Mouse (Mus musculus) layer of hippocampus, adult 2 months (tissue): ENCODE measurements around the gene Tnrc18. TPM values are rescaled to one million over a fixed set of nuclear protein-coding genes. Genes with fewer than 3 reads are reported as not detected.
A peak's percentile ranks its signal among the peaks of the same experiment; 100 is the strongest.

Experiments used
- DNase-seq, 2 experiments: peaks; one replicate each; pipeline ENCODE4 v3.0.0; 2022; ENCODE audit warnings: low spot score in 2 of 2
- H3K27ac ChIP-seq: fragments of 200-600 bp; 2 replicates; pipeline ENCODE4 v1.8.1; 2022
- H3K4me3 ChIP-seq: fragments of 200-600 bp; 2 replicates; pipeline ENCODE4 v1.8.1; 2022; ENCODE audit warnings: mild to moderate bottlenecking
- CTCF ChIP-seq: fragments of 200-600 bp; conservative IDR thresholded peaks from 2 replicates; pipeline ENCODE4 v1.8.1; 2022; ENCODE audit warnings: antibody characterized with exemption, mild to moderate bottlenecking, moderate library complexity
- total RNA-seq, 2 experiments: library from RNA; stranded (reverse); gene quantifications; 2 replicates each; pipeline ENCODE4 v1.2.3; 2021

Tnrc18 gene
- total RNA-seq, 2 experiments from 2014 or later, result 142 to 143 TPM

DNA sequence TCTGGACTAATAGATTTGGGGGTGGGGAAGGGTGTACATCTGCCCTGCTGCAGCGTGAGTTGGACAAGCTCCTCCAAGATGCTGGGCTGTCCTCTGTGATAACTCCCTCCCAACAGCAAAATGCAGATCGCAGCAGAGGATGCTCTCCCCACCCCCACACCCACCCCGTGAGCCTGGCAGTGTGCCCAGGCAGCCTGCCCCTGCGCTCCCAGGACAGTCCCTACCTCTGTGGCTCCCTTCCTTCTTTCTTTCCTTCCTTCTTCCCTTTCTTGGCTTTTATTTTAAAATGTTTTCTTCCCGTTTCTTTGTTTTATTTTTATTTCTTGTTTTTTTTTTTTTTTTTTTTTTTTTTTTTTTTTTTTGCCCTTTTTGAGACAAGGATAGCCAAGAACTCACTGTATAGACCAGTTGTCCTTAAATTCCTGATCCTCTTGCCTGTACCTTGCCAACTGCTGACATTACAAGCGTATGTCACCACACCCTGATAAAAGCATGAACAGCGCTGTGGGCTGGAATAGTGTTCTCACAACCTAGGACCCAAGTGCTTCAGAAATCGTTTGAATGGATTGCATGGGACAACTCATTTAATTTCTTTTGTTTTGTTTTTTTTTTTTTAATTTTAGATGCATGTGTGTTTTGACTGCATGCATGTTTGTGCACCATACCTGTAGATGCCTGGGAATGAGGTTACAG lies 123.6 kb downstream of the Tnrc18 start:
- no peak for DNase-seq
- Histone ChIP-seq H3K4me3 (peak overlapping the region; percentile 55), H3K27ac (peak overlapping the region; percentile 87)
- TF ChIP-seq CTCF, result no peak

DNA sequence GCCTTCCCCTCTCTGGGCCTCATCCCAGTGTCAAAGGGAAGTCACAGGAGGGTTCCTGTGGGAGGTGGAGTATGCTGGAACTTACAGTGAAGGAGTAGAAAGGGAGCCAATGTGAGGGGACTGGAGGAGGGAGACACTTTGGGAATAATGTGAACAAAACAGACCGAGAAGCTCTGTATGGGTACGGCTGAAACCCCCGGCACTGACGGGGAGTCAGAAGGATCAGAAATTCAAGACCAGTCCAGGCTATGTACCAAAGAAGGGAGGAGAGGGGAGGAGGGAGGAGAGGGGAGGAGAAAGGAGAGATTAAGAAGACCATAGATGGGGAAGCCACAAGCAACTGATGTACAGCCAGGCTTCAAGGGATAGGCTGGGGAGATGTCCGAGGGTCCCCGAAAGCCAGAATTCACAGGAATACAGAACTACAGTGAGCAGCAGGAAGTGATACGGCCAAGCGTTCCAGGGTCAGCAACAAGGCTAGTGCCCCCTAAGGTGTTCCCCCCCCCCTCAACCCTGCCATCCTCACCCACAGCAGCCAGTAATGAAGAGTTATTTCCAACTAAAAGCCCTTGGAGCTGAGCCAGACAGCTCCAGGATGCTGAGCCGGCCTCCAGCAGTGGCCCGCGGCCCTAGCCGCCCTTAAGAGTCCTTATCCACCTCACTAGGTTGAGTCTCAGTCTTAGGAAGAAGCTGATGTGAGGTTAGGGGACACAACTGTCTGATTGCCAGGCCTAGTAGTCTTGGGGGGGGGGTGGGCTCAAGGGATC lies 124.3 kb downstream of the Tnrc18 start:
- TF ChIP-seq CTCF, result no peak
- peak overlapping the region; percentile 55 for H3K4me3 ChIP-seq
- no peak for DNase-seq
- peak overlapping the region; percentile 87 for H3K27ac ChIP-seq

DNA sequence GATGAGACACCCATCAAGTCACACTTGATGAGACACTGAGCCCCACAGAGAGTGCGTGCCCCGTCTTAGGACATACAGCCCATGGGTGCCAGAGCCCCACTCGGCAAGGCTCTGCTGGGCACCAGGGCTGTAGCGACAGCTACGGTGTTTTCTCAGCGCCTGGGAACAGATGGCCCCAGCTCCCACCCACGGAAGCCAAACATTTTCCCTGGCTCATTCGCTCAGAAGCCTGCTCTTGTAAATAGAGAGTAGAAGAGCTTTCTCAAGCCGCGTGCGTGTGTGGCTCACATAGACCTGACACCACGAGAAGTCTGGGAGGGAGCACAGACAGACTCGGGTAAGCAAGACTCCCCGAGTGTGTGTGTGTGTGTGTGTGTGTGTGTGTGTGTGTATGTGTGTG lies 125.2 kb downstream of the Tnrc18 start, which contains the start of gene Slc29a4:
Gene Slc29a4 (plus strand): TSS at position 265 of the 400 bp plus-strand sequence.
- H3K27ac ChIP-seq, result peak within 1 kb of the TSS; percentile 87
- DNase-seq, result peak; percentile 79 to 81
- H3K4me3 ChIP-seq, result peak within 1 kb of the TSS; percentile 55
- no peak for TF ChIP-seq CTCF

DNA sequence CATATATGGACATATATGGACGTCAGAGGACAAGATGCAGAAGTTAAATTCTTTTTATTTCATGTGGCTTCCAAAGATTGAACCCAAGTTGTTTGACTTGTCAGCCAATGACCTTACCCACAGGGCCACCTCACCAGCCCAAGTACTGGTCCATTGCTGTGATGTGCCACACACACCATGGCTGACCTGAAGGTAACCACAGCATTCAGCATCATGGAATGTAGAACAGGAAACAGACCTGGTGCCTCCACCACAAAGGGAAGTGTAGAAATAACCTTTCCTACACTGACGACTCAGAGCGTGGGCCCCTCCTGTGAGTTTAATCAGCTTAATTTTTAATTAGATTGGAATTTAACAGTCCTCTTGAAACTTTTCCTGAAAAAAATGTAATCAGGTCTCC lies 127.1 kb downstream of the Tnrc18 start:
- no peak overlapping the region for H3K4me3 ChIP-seq

DNA sequence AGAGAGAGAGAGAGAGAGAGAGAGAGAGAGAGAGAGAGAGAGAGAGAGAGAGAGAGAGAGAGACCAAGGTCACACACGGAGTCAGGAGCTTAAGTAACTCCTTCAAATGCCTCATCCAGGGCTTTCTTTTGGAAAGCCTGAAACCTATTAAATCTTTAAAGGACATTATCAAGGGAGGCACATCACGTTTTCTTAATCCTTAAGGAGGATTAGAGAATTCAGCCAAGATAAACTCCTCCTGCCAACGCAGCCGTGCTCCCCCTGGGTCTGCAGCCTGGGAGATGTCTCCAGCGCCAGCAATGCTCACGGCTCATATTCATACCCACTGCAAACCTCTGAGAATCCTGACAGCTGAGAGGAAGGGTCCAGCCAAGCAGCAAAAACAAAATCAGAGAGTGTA lies 128.6 kb downstream of the Tnrc18 start:
- no peak for TF ChIP-seq CTCF
- Histone ChIP-seq H3K4me3 (no peak overlapping the region), H3K27ac (no peak overlapping the region)
- no peak for DNase-seq

More for the DNA sequence above, 127.1 kb downstream of the Tnrc18 start:
- H3K27ac ChIP-seq, result no peak overlapping the region
- TF ChIP-seq CTCF, result no peak
- DNase-seq, result no peak

DNA sequence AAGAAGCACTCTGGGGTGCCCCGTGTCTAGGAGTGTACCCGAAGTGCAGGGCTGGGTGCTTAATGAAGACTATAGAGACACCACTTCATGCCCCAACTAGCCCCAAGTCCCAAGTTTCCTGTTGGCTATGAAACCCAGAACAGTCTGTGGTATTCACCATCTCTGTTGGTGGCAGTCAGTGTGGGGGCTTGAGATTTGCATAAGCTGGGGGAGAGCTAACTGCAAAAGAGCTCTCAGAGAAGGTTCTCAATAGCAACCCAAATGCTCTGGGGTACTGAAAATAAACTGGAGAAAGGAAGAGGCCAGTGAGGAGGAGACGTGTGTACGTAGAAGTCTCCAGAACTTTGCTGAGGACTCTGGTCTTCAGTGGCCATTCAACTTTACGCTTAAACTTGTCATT lies 134.9 kb downstream of the Tnrc18 start:
- no peak overlapping the region for H3K4me3 ChIP-seq
- H3K27ac ChIP-seq, result no peak overlapping the region
- TF ChIP-seq CTCF, result no peak
- DNase-seq, result no peak

DNA sequence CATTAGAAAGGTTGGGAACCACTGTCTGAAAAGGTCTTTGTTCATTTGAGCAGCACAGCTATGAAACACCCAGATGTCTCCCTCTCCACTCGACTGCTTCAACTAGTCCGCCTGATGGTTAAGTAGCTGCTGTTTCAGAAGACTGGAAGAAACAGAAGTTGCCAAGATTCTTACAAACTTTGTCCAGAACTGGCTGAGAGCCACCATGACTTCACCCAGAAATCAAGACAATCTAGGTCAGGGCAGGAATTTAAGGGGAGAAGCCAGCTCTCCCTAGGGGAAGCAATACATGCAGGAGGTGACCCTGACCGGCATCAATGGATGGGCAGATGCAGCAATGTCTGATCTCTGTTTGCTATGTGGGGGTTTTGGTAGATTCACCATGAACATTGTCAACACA lies 135.6 kb downstream of the Tnrc18 start:
- no peak for TF ChIP-seq CTCF
- no peak for DNase-seq
- no peak overlapping the region for H3K4me3 ChIP-seq
- H3K27ac ChIP-seq, result no peak overlapping the region

DNA sequence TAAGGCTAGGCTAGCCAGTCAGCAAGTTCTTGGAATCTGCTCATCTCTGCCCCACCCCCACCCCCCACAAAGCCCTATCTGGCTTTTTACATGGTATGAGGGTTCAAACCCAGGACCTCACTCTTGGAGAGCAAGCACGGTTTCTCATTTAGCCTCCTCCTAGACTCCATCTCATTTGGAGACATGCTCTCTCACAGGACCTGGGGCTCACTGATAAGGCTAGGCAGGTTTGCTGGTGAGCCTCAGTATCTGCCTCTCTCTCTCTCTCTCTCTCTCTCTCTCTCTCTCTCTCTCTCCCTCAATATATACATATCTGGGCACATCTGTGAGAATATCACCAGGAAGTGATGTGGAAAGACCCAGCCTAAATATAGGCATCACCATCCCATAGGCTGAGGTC lies 138.4 kb downstream of the Tnrc18 start:
- TF ChIP-seq CTCF, result no peak
- no peak overlapping the region for H3K27ac ChIP-seq
- H3K4me3 ChIP-seq, result no peak overlapping the region
- no peak for DNase-seq

DNA sequence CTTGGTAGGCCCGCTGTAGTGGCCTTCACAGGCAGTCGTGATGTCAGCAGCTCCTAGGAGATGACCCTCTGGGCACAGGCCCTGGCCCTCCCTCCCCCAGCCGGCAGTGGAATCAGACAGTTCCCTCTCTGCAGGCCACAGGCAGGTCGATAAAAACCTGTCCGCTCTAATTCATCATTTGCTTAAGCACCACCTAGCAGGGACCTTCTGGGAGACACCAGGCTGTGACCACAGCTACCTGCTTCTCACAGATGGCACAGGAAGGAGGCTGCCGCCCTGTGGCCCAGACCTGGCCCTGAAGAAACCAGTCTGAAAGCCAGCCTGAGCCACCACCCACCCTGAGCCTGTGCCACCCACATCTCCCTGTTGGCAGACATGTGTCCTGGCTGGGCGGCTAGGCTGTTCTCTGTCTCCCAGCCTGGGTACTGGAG lies 139.3 kb downstream of the Tnrc18 start:
- DNase-seq, result no peak
- H3K4me3 ChIP-seq, result no peak overlapping the region
- peak overlapping the region; percentile 62; the same call in 1 of the 2 replicates for H3K27ac ChIP-seq
- no peak for TF ChIP-seq CTCF

Other genes with a start within 250 kb of the Tnrc18 start
- gene Mmd2, start 208.9 kb downstream of the Tnrc18 start, total RNA-seq, result 100 to 1,000 TPM; 155 to 167 TPM
- gene Wipi2, start 190.0 kb downstream of the Tnrc18 start, total RNA-seq, result 100 to 1,000 TPM in 1 of 2 experiments, 10 to 100 TPM in 1; 99.8 to 102 TPM
- 10 to 100 TPM; 54.0 to 57.7 TPM for gene Slc29a4, start 125.2 kb downstream of the Tnrc18 start, total RNA-seq
- gene Fbxl18, start 77.8 kb upstream of the Tnrc18 start, total RNA-seq, result 10 to 100 TPM; 36.7 to 39.9 TPM
- 1,000 to 10,000 TPM; 3,149 to 3,251 TPM for gene Actb, start 89.1 kb upstream of the Tnrc18 start, total RNA-seq
- gene Fscn1, start 142.7 kb upstream of the Tnrc18 start, total RNA-seq, result 100 to 1,000 TPM; 172 to 173 TPM